Mouse (Mus musculus) hindbrain, embryonic 11.5 days (tissue): Measurements from ENCODE around the gene Acadvl. TPM values are rescaled to one million over a fixed set of nuclear protein-coding genes. Genes with fewer than 3 reads are reported as not detected.

Experiments
- ATAC-seq: fragments of 200-750 bp; cut with Nextera tagmentation; 2 replicates; pipeline ENCODE4 v1.8.0; 2017; ENCODE audit warnings: mild to moderate bottlenecking, moderate TSS enrichment, moderate library complexity; ENCODE audit not compliant: low FRiP score
- DNase-seq: peaks from one replicate; pipeline ENCODE4 v3.0.0-alpha.2; 2015; ENCODE audit warnings: low spot score
- H3K27ac ChIP-seq: fragments of 300-500 bp; sonication (generic); 2 replicates; pipeline ENCODE4 v1.5.1; 2014; ENCODE audit warnings: mild to moderate bottlenecking, low read depth, low read length
- H3K27me3 ChIP-seq: fragments of 300-500 bp; sonication (generic); 2 replicates; pipeline ENCODE4 v1.6.1; 2014; ENCODE audit warnings: mild to moderate bottlenecking, low read length, moderate library complexity, mixed read lengths; ENCODE audit not compliant: control insufficient read depth, insufficient read depth
- H3K36me3 ChIP-seq: fragments of 300-500 bp; sonication (generic); 2 replicates; pipeline ENCODE4 v1.6.1; 2014; ENCODE audit warnings: mild to moderate bottlenecking, low read length, moderate library complexity, mixed read lengths; ENCODE audit not compliant: control insufficient read depth, insufficient read depth
- H3K4me1 ChIP-seq: fragments of 300-500 bp; sonication (generic); replicated peaks from 2 replicates; pipeline ENCODE4 v1.6.1; 2014; ENCODE audit warnings: low read length, mixed read lengths; ENCODE audit not compliant: control insufficient read depth, insufficient read depth
- H3K4me2 ChIP-seq: fragments of 300-500 bp; sonication (generic); replicated peaks from 2 replicates; pipeline ENCODE4 v1.6.1; 2014; ENCODE audit warnings: mild to moderate bottlenecking, low read depth, low read length
- H3K4me3 ChIP-seq: fragments of 300-500 bp; sonication (generic); 2 replicates; pipeline ENCODE4 v1.5.1; 2014; ENCODE audit warnings: low read depth, low read length
- H3K9ac ChIP-seq: fragments of 300-500 bp; sonication (generic); 2 replicates; pipeline ENCODE4 v1.6.1; 2014; ENCODE audit warnings: low read depth, low read length
- H3K9me3 ChIP-seq: fragments of 300-500 bp; sonication (generic); 2 replicates; pipeline ENCODE4 v1.6.1; 2016; ENCODE audit warnings: low read length; ENCODE audit not compliant: control insufficient read depth
- WGBS: fragments of 180-500 bp; shearing (Covaris S2); extraction: QIAGEN DNeasy Blood & Tissue Kit; methylation state at CpG from one replicate; pipeline ENCODE4 v1.1.7; 2014; 5-methylcytosine and 5-hydroxymethylcytosine counted together
- polyA plus RNA-seq: library from polyadenylated mRNA; unstranded; fragments of >200 nt; fragmentation: Nextera tagmentation; extraction: Ambion mirVana; gene quantifications from 2 replicates; pipeline ENCODE4 v1.2.1, GENCODE M21; 2014

Gene Acadvl
- polyA plus RNA-seq, 1 experiment from 2014 or later, result 45.1 TPM

DNA sequence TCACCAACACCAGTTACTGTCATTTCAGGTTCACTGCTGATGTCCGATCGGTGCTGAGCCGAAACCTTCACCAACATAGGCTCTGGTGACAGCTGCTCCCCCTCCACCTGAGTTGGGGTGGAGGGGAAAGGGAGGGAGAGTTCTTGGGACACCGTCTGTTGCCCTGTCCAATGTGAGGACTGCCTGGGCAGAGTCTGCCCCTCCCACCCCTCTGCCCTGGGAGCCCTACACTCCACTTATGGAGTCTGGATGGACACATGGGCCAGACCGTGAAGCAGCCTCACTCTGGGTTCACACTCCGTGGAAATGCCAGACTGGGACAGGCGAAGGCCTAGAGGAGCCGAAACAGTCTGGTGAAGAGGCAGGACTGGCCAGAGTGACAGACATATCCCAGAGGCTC, 25.3 kb downstream of the Acadvl start:
- no peaks in the 10 kb centered on the region for H3K27me3 ChIP-seq
- DNase-seq (no peak), ATAC-seq (no peak)
- peaks cover 8% of the 10 kb centered on the region for H3K4me1 ChIP-seq
- H3K4me3 ChIP-seq, result no peak overlapping the region
- 91% methylated on average over 8 of the region's 8 CpGs for WGBS
- no peaks in the 10 kb centered on the region for H3K9me3 ChIP-seq
- no peak overlapping the region for H3K27ac ChIP-seq
- H3K36me3 ChIP-seq, result peaks cover 9% of the 10 kb centered on the region; the same call in 1 of the 2 replicates
- H3K4me2 ChIP-seq, result no peak overlapping the region
- no peak overlapping the region for H3K9ac ChIP-seq

DNA sequence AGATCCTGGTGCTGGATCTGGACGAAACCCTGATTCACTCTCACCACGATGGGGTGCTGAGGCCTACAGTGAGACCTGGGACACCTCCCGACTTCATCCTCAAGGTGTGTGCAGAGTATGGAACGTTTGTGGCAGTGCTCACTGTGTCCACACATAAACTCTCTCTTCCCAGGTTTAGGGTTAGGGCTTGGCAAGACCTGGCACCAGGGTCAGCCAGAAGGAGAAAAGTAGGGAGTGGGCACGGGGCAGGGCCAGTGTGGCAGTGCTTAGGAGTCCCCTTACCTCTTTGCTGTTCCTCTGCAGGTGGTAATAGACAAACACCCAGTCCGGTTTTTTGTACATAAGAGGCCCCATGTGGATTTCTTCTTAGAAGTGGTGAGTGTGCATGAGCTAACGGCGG, 30.8 kb downstream of the Acadvl start:
- peaks cover 11% of the 10 kb centered on the region for H3K4me1 ChIP-seq
- H3K27me3 ChIP-seq, result no peaks in the 10 kb centered on the region
- ATAC-seq, result no peak
- H3K4me3 ChIP-seq, result no peak overlapping the region
- H3K36me3 ChIP-seq, result peaks cover 9% of the 10 kb centered on the region; the same call in 1 of the 2 replicates
- H3K4me2 ChIP-seq, result no peak overlapping the region
- WGBS, result 91% methylated on average over 8 of the region's 8 CpGs
- no peak for DNase-seq
- H3K27ac ChIP-seq, result no peak overlapping the region
- no peaks in the 10 kb centered on the region for H3K9me3 ChIP-seq
- H3K9ac ChIP-seq, result no peak overlapping the region

DNA sequence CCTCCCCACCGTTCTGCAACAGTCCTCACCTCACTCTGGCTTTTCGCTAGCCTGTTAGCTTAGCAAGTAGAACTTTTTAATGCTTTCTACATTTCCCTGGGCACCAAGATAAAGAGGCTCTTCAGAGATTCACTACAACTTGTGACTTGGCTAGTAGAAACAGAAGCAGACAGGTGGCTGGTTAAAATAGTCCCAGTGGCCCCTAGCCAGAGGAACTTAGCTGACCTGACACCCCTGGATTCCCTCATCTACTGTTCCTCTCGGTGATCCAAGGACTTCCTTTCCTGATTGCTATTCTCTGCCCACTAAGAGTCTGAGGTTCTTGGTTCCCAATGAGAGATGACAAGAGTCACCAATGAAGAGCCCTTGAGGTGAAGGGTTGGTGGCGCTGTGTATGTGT, 31.8 kb downstream of the Acadvl start:
- no peak for ATAC-seq
- 0 out of 2 replicates have a peak, but pooled peaks cover 3% of the 10 kb centered on the region for H3K36me3 ChIP-seq
- H3K9ac ChIP-seq, result no peak overlapping the region
- no peak overlapping the region for H3K4me2 ChIP-seq
- no peak for DNase-seq
- no peaks in the 10 kb centered on the region for H3K27me3 ChIP-seq
- H3K9me3 ChIP-seq, result no peaks in the 10 kb centered on the region
- no peak overlapping the region for H3K27ac ChIP-seq
- 88% methylated on average over 4 of the region's 4 CpGs for WGBS
- H3K4me3 ChIP-seq, result no peak overlapping the region
- peaks cover 11% of the 10 kb centered on the region for H3K4me1 ChIP-seq

DNA sequence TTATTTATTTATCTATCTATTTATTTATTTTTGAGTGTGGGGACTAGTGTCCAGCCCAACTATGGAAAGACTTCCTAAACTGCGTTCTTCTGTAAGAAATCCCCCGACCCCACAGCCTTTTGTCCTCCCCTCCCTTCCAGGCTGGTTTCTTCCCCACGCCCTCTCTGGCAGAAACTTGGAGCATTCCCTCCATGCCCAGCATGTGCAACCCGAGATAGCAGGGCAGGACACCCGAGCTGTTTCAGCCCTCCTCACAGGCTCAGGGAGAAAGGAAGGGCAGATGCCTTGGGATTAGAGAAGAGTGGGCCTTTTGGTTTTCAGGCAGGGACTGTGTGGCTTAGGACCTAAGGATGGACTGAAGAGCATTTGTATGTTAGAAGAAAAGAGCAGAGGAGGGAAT, 32.3 kb downstream of the Acadvl start:
- H3K36me3 ChIP-seq, result 0 out of 2 replicates have a peak, but pooled peaks cover 3% of the 10 kb centered on the region
- WGBS, result 34% methylated on average over 5 of the region's 5 CpGs

DNA sequence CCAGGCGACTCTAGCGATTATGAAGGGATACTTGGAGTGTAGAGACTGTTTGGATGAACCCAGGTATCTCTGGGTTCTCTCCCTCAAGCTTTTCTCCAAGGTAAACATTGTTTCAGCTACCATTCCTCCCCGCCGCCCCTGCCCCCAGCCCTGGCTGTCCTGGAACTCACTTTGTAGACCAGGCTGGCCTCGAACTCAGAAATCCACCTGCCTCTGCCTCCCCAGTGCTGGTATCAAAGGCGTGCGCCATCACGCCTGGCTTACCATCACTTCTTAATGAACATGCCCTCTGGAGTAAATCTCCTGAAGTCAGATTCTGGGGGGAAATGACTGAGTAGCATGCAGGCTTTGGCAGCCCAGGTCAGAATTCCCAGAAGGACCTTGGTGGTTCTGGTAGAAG, 33.0 kb downstream of the Acadvl start, which contains the start of gene Elp5:
TSS of gene Elp5 (minus strand) at position 293 of the 400 bp plus-strand sequence.
- H3K4me2 ChIP-seq, result peak within 1 kb of the TSS; percentile 77
- 71% methylated on average over 8 of the region's 8 CpGs for WGBS
- peak within 1 kb of the TSS; percentile 94 for H3K4me3 ChIP-seq
- H3K4me1 ChIP-seq, result peaks cover 11% of the 10 kb centered on the region
- H3K27me3 ChIP-seq, result no peaks in the 10 kb centered on the region
- ATAC-seq, result no peak
- H3K36me3 ChIP-seq, result 0 out of 2 replicates have a peak, but pooled peaks cover 3% of the 10 kb centered on the region
- peak within 1 kb of the TSS; percentile 99 for H3K27ac ChIP-seq
- no peaks in the 10 kb centered on the region for H3K9me3 ChIP-seq
- DNase-seq, result no peak
- H3K9ac ChIP-seq, result peak within 1 kb of the TSS; percentile 98

More for the DNA sequence above, 32.3 kb downstream of the Acadvl start:
- no peaks in the 10 kb centered on the region for H3K27me3 ChIP-seq
- H3K4me1 ChIP-seq, result peaks cover 11% of the 10 kb centered on the region
- peak overlapping the region; percentile 77 for H3K4me2 ChIP-seq
- H3K9ac ChIP-seq, result peak overlapping the region; percentile 4; the same call in 1 of the 2 replicates
- no peaks in the 10 kb centered on the region for H3K9me3 ChIP-seq
- ATAC-seq, result no peak
- no peak overlapping the region for H3K27ac ChIP-seq
- no peak for DNase-seq
- H3K4me3 ChIP-seq, result peak overlapping the region; percentile 94

DNA sequence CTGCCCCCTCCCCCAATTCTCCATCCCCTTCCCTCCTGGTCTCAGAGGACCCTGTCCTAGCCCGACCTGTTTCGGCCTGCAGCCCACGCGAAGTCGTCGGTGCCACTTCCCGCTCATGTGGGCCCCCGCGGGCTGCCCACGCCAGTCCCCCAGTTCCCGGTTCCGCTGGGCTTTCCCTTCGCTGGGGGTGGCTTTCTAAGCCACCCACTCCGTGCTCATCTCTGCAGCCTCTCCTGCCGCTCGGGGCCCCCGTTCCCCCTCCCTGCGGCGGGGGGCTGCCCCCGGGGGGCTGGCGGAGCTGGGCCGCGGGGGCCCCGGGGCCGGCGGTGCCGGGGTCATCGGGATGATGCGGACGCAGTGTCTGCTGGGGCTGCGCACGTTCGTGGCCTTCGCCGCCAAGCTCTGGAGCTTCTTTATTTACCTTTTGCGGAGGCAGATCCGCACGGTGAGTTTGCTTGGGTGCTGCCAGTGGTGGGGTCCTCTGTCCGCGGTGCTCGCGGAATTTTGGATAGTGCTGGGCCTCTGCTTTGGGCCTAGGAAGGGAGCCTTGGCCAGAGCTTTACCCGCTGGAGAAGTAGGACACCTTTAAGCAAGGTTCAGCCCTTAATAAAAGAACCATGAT, 34.0 kb downstream of the Acadvl start, which contains the start of gene Ctdnep1:
TSS of gene Ctdnep1 (plus strand) at position 16 of the 622 bp plus-strand sequence.
- DNase-seq (no peak), ATAC-seq (peak; percentile 62)
- Histone ChIP-seq H3K4me2 (peak within 1 kb of the TSS; percentile 77), H3K27me3 (no peaks in the 10 kb centered on the region), H3K9me3 (no peaks in the 10 kb centered on the region), H3K9ac (peak within 1 kb of the TSS; percentile 98), H3K4me1 (peaks cover 11% of the 10 kb centered on the region), H3K36me3 (0 out of 2 replicates have a peak, but pooled peaks cover 1% of the 10 kb centered on the region), H3K27ac (peak within 1 kb of the TSS; percentile 99), H3K4me3 (peak within 1 kb of the TSS; percentile 94)
- WGBS, result under 1% methylated on average over 32 of the region's 43 CpGs

DNA sequence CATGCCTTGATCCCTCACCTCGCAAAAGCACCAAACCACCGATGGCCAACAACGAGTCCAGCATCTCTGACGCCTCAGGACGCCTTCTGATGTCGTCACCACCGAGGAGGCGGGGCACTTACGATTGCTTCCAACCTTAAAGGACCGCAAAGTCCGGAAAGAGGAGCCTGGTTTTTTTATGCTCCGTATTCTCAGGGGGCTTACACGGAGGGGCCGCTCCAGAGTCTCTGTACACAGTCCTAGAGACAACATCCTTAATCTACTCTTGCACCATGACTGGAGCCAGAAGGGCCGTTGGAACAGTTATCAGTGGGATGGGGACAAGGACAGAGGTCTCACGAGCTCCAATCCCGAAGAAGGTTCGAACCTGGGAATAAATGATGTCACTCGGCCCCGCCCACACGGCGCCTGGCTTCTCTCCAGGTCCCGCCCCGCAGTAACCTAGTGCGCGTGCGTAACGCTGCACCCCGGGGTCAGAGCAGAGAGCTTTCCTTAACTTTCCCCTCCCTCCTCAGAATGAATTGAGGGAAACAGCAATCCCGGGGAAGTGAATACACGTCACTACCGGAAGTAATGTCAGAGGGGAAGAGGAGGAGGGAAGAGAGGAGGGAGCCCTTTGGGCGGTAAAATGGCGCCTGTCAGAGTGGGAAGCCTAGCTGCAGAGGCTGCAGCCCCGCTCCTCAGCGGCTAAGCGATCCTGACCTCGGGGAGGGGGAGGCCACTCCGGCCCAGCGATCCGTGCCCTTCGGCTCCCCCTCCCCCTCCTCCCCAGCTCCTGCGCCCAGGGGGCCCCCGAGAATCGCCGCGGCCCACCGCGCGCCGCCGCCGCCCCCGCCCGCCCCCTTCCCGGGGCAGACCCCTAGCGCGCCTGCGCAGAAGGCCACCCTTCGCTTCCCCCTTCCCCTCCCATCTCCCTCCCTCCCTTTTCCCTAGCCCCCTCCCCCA, 34.7 kb downstream of the Acadvl start:
- H3K9ac ChIP-seq, result peak overlapping the region; percentile 81
- no peaks in the 10 kb centered on the region for H3K36me3 ChIP-seq
- H3K4me1 ChIP-seq, result peaks cover 11% of the 10 kb centered on the region
- peak overlapping the region; percentile 77 for H3K4me2 ChIP-seq
- ATAC-seq (peak; percentile 94), DNase-seq (peak; percentile 99)
- H3K4me3 ChIP-seq, result peak overlapping the region; percentile 94
- under 1% methylated on average over 38 of the region's 60 CpGs for WGBS
- peak overlapping the region; percentile 99 for H3K27ac ChIP-seq
- H3K9me3 ChIP-seq, result no peaks in the 10 kb centered on the region
- H3K27me3 ChIP-seq, result no peaks in the 10 kb centered on the region

DNA sequence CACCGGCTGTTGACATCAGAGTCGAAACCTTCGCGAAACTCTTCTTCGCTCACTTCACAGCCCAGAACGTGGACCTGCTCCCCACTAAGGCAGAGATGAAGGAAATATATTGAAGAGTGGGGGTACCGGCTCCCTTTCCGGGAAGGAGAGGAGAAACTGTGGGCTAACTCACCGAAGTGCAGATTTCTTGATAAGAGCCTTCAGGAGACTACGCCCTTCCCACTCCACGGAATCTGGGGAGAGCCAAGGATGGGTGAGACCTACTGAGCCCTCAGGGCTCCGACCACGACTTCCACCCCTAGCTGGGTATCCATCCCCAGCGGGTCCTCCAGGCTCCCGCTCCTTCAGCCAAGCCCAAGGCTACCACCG, 35.4 kb downstream of the Acadvl start:
- WGBS, result 4% methylated on average over 16 of the region's 16 CpGs
- Histone ChIP-seq H3K36me3 (no peaks in the 10 kb centered on the region; the same call in 1 of the 2 replicates), H3K27me3 (no peaks in the 10 kb centered on the region), H3K9ac (peak overlapping the region; percentile 54), H3K4me1 (peaks cover 11% of the 10 kb centered on the region), H3K4me2 (peak overlapping the region; percentile 77), H3K27ac (peak overlapping the region; percentile 99), H3K4me3 (peak overlapping the region; percentile 94), H3K9me3 (no peaks in the 10 kb centered on the region)
- ATAC-seq (no peak), DNase-seq (no peak)
